Mouse (Mus musculus) adrenal gland, postnatal 36 days (tissue): ENCODE results near the gene Epb41l1. TPM values are rescaled to one million over a fixed set of nuclear protein-coding genes. Genes with fewer than 3 reads are reported as not detected.

Source experiments
- microRNA-seq: library from miRNA; unstranded; fragments of <30 nt; microRNA quantifications from one replicate; pipeline ENCODE4 v1.2.0, GENCODE M21; 2021
- total RNA-seq, 2 experiments: library from RNA; stranded (reverse); gene quantifications; 2 replicates each; pipeline ENCODE4 v1.2.3; 2021

Epb41l1 gene
- total RNA-seq, 2 experiments from 2014 or later = 49.7 to 67.5 TPM

Small RNA genes lying within 50 kb of the gene (microRNA-seq; reads per million reads assigned to microRNA genes)
- gene Gm22758 = not detected

Other genes with a start within 250 kb of the Epb41l1 start
- gene Rbm39, start 240.7 kb upstream of the Epb41l1 start, total RNA-seq = 100 to 1,000 TPM; 334 to 392 TPM
- 10 to 100 TPM; 31.8 to 45.5 TPM for gene Phf20, start 224.4 kb upstream of the Epb41l1 start, total RNA-seq
- 1 to 10 TPM; 2.2 to 2.7 TPM for gene Cnbd2, start 108.6 kb upstream of the Epb41l1 start, total RNA-seq
- 100 to 1,000 TPM; 101 to 132 TPM for gene Scand1, start 108.2 kb upstream of the Epb41l1 start, total RNA-seq
- gene Aar2, start 126.7 kb downstream of the Epb41l1 start, total RNA-seq = 10 to 100 TPM; 35.3 to 36.2 TPM
- 10 to 100 TPM; 45.4 to 47.3 TPM for gene Dlgap4, start 192.8 kb downstream of the Epb41l1 start, total RNA-seq